Mouse (Mus musculus) spleen, adult 18-20 months (tissue): Measurements from ENCODE around the gene Elf4.
A peak's percentile ranks its signal among the peaks of the same experiment; 100 is the strongest.
"Not testable (repeated sequence)": the region's sequence is repeated elsewhere in the genome, so short reads cannot be mapped to it uniquely, and the experiment has no call there.

ENCODE experiments used
- DNase-seq, 2 experiments: peaks; one replicate each; pipeline ENCODE4 v3.0.0; 2022; ENCODE audit warnings: mixed read lengths in 2 of 2

Gene Elf4

DNA sequence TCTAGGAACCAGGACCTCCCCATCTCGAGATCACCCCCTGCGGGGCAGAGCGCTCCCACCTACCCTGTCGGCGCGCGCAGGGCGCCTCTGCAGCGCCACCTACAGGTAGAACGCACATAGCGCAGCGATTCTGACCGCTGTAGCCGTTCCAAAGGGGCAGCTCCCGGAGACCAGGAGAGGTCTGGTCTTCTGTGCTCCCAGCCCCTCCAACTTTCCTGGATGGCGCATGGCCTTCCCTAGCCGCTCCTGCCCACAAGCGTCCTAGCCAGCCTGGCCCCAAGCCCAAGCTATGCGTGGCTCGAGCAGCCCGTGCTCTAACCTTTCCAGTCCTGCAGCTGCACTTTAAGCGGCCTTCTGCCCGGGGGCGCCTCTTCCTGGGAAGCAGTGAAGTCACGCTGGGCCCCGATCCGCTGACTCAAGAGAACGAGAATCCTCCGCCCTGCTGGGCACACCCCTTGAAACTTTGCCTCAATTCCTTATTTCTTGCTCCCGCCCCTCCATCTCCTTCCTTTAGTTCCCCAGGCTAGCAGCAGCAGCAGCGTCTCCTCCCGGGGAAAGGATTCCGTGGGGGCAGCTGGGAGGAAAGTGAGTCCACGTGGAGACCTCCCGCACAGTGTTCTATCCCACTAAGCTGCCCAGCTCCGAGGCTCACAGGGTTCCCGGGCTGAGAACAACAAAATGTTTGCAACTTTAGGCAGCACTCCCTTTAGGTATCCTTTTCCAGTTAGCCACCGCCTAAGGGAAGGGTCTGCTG lies at the start of gene Elf4:
Gene Elf4 (minus strand): TSS at position 379 of the 754 bp plus-strand sequence.
- DNase-seq = peak; percentile 49 to 62

DNA sequence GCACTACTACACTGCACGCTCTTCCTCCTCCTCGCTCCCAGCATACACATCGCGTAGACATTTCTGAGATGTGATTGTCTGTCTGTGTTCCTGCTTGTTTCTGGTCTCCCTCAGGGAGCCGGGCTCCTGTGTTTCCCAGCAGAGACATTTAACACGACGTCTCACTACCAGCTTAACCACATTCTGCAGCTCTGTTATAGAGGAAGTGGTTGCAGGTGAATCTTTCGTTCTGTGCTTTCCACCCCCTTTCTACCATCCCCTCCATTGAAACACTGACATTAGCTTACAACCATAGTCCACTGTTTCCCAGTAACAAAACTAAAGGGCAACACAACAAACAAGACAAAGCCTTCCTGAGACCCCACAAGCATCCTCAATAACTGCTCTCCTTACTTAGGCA lies 30.8 kb upstream of the Elf4 start:
- no peak for DNase-seq

DNA sequence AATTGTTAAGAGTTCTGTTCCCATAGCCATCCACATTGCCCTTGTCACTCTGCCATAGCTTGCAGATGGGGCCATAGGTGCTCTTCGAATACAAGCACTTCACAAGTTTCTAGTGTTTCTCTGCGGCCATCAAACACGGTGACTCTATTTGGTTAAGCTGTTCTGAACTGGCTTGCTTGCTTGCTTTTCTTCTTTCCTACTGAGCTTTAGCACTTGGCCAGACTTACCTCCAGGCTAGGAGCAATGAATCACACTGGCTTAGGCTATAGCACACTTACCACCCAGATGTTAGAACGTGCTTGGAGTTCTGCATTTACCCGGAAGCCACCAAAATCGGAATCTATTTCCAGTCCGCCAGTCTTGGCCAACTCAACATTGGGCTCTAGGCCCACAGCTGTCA lies 18.8 kb upstream of the Elf4 start:
- DNase-seq = no peak

DNA sequence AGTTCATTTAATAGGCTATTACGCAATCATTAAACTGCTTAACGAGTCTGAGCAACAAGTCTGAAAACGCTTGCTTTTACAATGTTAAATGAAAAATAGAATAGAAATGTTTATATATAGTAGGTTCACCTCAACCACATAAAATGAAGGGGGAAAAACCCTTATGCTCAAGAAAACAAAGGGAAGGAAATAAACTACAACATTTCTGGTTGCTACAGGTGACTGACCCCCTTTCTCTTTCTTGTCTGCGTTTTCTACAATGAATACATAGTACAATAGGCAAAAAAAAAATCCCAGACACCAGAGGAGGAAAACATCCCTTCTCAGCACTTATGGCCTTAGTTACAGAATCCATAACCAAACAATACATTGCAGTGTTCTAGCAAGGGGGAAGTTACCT lies 18.2 kb upstream of the Elf4 start:
- no peak for DNase-seq

DNA sequence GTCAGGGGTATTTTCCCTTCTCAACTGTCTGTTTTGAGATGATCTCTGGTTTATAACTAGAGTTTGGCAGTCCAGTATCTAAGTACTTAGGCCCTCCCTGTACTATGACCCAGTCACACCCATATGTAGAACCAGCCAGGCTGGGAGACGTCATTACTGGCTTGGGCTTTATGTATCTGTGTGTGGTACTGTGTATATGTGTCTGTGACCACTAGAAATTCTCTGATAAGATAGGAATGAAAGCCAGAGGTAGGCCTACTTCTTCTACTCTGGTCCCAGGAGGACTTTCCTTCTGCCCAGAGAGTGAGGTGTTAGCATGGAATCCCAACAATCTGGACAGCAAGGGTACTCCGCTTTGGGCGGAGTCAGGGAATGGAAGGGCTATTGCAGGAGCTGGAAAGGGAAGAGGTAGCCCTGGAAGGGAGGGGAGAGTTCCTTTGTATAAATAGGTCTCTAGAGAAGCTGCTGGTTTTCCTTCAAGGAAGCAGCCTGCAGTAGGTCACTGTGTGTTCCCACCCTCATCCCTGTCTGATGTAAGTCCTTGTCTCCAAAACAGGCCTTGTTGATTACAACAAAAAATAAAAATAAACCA lies 4.5 kb upstream of the Elf4 start:
- DNase-seq = no peak

DNA sequence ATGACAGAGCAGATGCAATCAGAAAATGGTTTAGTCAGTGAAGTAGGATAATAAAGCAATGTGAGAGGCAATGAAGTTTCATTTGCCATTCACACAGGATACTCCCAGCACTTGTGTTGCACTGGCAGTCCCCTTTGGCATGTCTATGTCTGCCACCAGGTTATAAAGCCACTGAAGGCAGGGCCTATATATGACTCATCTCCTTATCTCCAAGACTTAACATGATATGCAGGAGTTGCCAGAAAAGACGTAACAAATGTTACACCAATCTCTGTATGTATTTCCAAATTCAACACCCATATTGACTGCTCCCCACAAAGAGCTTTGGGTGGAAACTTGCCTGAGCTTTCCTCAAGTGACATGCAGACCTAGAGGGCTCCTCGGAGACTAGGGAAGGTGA lies 3.2 kb upstream of the Elf4 start:
- no peak for DNase-seq

DNA sequence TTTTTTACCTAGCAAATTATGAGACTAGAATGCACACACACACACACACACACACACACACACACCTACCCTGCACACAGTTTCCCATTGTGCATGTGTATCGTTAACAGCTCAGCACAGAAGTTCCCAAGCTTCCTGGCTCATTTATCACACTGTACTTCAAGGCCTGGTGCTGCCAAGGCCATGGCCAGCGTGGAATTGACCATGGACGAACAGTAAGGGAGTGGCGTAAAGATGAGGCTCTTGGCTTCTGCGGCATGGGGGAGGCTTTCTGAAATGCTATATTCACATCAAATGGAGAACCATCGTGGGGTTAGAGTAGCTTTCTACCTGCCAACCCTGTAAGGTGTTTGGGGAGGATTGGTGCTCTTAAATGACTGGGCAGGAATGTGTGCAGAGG lies 1.5 kb upstream of the Elf4 start:
- no peak for DNase-seq

DNA sequence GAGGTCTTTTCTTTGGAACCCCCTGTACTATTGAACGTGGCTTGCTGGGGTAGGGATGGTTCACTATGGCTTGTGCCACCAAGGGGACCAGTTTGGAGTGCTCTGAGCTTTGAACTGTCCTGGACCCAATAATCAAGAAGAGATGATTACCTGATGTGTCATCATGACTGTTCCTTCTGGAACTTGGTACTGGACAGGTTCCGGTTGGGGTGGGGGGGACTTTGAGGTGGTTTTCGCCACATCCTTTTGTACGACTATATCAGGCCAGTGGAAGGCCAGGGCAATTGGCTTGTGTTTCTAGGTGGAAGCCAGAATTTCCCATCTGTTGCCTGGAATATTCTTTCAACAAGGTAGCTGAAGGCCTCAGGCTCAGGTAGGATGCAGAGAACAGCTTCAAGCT lies 704 bp upstream of the Elf4 start:
- no peak for DNase-seq

DNA sequence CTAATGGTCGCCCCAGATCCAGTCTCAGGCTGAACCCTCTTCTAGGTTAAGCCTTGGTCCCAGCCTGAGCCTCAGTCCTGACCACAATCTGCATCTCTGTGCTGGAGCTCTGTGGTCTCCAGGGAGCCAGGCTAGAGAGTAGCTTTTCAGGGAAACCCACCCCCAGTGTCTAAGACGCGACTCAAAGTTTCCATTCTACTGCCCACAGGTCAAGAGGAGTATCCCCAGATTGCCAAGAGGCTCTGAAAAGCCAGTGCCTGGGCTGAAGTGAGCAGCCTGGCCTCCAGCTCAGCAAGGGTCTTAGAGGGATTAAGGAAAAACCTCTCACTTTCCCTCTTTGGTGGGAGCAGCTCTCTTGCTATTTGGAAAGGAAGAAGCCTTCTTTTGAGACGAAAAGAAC lies 635 bp downstream of the Elf4 start:
- DNase-seq = no peak

DNA sequence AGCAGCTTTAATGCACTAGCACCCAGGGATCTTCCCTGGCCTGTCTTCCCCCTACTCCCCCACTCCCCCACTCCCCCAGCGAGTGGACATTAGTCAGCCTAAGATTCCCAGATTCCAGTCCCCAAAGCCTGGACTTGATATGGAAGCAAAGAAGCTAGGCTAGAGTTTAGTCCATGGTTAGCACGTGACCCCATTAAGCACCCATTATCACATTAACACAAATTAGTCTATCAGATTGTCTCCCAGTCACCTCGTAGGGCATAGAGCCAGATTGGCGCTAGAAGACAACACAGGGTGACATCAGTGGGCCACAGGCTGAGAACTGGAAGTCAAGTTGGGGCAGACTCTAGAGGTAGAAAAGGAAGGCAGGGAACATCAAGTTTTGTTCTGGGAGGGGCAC lies 1.9 kb downstream of the Elf4 start:
- no peak for DNase-seq

DNA sequence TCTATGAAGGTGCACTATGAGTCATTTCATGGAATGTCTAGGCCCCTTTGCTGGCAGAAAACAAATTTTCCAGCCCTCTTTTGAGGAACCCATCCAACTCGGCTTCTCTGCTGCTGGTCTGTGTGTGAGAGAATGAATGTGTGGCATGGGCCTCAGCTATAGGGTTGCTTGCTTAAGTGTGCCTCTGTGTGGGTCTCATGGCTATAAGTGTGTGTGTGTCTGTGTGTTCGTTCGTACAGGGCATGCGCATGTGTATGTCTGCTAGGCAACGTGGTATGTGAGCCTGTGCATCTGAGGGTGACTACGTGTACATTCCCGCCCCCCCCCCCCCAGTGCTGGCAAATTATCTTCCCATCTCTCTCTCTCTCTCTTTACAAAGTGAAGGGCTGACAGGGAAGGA lies 2.4 kb downstream of the Elf4 start:
- DNase-seq = no peak

DNA sequence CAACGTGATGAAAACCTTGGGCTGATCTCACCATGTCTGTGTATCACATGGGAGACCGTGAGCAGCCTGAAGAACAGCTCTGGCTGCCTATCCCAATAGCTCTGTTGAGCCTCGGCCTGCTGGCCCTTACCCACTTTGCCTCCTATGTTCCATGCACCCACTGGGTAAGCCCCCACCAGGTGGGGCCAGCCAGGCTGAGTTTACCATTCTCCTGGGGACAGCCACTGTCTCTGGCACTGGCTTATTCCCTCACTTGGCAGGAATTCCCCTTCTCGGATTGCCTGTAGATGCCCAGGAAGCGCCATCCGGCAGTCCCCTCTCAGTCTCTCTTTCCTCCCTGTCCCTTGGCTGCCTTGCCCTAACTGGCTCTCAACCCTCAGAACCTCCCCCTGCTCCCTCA lies 6.0 kb downstream of the Elf4 start:
- DNase-seq = no peak

DNA sequence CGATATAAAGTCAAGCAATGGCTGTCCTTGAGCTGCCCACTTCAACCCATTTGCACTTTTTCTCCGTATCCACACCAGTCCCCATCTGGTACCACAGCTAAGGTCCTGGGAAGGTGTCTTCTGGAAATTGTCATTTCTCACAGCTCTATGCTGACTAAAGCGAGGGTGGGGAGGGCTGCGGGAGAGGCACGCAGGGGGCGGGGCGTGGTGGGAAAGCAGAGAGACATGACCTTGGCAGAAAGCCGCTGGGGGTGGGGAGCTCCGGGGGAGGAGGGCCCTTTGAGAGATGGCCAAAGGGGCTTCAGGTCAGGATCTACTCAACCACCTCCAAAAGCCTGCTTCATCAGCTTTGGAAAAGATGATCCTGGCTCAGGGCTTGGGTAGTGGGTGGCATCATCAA lies 7.9 kb downstream of the Elf4 start:
- DNase-seq = no peak

DNA sequence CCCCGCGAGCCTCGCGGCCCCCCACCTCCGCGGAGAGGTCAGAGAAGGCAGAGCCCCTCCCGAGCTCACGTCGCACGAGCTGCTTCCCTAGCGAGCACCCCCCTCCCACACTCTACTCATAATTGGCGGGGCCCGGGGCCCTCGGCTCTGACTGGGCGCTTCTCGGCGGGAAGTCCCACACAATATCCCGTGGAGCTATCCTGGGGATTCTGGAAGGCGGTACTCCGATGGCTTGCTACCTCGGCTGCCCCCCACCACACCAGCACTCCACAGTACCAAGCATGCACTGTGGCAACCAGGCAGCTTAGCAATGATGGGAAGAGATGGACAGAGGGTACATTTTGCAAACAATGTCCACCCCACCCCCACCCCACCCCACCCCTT lies 8.4 kb downstream of the Elf4 start:
- DNase-seq = no peak

DNA sequence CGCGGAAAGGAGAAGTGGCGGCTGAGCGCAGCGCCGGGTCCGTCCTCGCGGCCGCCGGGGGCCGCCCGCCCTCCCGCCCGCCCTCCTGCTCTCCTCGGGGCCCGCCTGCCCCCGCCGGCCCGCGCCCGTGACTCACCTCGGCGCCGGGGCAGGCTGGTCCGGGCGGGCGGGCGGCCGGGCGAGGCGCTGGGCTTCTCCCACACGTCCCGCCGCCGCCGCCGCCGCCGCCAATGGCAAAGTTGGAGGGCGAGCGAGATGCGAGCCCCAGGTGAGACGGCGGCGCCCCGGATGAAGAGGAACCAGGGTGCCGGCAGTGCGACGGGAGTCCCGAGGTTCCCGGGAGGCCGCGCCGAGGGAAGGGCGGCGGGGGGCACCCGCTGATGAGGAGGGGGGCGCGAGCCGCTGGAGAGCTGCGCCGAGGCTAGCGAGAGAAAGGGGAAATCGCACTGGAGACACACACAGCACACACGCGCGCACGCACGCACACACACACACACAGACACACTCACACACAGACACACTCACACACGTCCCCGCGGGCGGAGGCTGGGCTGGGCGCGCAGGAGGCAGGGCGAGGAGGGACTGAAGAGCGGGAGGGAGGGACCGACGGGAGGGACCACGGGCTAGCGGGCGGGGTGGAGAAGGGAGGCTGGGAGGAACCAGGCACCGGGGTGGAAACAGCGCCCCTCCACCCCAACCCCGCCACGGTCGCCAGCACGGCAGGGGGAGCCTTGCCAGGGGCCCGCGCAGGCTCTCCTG lies 9.0 kb downstream of the Elf4 start:
- peak; percentile 74 to 81 for DNase-seq

DNA sequence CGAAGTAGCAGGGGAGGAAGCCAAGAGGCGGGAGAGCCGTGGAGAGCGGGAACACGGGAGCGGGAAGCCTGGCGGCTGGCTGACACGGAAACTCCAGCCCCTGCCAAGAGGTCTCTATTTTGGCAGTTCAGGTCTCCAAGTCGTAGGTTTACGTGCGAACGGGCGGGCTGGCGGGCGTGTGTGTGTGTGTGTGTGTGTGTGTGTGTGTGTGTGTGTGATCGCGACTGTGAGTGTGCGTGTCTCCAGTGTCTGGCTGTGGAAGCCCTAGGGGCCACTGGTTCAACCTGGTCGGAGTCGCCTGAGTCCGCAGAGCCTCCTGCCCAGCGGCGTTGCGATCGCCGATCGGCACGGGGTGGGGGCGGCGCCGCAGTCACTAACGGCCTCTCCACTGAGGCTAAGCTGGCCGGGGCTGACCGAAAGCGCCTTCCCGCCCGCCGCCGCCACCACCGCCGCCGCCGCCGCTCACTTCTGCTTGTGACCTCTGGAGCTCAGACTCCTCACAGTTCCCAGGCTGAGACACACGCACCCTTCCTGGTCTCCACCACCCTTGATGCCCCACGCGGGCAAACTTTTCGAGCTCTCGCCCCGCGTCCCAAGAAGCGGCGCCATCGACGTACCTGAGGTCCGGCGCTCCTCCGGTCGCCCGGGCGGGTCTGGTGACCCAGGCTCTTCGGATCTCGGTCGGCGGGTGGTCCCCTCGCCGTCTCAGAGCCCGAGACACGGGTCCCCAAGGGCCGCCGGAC lies 9.8 kb downstream of the Elf4 start:
- peak; percentile 30 to 36 for DNase-seq

DNA sequence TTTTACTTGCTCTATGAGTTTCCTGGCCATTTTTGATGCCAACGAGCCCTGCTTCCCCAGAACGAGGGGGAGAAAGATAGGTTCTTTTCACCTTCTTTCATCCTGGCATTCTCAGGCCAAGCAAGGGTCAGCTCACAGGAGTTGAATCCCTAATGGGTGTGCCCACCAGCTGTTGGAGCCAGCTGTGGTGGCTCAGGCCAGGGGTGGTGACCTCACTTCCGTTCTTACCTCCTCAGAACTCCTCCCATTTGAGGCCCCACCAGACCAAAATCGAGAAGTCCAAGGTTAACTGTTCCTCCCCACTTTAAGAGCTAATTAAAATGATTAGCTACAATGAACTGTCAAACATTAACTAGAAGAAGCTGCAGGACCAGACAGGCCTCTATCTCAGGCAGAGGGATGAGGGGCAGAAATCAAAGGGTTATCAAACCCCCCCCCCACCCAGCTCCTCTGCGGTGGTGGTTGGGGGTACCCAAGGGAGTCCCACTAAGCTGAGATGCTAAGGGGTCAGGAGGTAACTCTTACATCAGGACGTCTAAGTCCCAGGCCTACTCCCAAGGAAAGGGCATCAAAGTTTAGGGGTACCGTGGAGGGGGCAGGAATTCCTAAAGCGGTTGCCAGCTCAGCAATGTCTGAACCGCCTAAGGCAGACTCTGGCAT lies 10.6 kb downstream of the Elf4 start:
- DNase-seq = no peak

DNA sequence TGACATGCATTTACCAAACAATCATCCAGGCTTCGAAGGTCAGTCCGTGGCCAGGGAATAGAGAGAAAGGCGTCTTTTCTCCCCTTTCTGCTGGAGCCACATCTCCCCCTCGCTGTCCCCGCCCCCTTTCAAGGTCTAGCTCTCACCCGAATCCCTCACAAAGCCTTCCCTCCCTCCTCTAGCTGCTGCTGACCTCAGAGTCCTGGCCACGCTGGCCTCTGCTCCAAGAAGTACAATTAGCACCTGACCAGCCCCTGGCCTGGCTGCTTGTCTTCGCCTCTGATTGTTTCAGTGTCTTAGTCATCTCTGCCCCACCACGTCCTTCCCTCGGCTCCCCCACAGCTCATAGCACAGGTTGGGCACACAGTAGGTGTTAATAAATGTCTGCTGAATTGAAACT lies 13.3 kb downstream of the Elf4 start:
- DNase-seq = no peak

DNA sequence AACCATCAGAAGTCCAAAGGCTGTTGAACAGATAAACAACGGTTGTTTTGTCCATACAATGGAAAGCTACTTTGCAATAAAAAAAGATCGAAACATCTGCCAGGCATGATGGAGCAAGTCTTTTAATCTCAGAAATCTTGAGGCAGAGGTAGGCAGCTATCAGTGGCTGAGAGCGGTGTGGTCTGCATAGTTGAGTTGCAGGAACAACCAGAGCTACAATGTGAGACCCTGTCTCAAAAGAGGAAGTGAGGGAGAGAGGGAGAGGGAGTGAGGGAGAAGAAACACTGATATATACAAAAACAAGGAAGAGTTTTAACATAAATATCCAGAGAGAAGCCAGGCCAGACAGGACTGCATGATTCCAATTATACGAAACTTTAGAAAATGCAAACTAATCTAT lies 18.3 kb downstream of the Elf4 start:
- no peak for DNase-seq

DNA sequence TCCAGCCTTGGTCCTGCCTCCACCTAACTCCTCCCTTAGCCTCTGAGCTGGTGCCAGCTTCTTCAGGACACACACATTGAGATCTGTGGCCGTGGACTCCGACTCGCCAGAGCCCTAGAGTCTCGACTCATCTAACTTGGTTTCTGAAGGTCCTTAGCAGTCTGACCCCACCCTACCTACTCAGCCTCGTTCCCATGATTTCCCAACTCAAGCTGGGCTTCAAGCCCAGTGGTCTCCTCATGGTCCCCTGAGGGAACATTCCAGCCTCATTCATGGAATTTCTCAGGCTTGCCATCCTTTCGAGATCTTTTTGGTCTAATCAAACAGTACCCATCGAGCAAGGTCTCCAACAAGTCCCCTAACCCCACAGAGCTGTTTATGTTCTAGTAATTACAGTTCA lies 21.0 kb downstream of the Elf4 start:
- no peak for DNase-seq

DNA sequence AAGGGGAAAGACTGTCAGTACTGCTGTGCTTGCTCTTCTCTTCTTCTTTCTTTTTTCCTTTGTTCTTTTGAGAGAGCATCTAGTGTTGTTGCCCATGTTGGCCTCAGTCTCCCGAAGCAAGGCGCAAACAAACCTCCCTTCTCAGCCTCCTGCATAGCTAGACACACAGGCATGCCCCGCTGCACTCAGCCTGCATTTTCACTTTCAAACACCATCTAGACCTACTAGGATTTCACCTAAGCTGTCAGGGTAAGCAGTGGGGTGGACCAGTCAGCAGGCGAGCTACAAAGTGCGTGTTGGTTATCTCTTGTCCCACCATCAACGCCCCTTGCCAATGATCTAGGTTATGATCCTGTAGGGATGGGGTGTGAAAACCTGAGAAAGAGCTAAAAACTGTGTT lies 21.4 kb downstream of the Elf4 start:
- no peak for DNase-seq

DNA sequence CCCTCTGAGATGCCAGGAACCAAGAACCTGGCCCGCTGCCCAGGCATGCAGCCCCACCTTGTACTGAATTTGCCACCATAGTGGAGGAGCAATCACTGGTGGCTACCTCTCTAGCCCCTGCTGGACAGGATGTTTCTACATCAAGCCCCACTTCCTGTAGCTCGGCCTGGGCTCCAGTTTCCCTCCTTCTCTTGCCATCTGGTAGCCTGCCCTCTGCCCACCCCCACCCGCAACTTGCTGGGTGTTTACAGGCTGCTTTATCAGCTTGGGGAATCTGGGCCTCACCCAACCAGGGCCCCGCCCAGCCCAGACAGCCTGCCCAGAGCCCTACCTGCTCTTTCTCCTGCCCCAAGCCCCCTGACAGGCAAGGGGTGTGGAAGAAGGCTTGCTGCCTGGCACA lies 23.9 kb downstream of the Elf4 start:
- no peak for DNase-seq

DNA sequence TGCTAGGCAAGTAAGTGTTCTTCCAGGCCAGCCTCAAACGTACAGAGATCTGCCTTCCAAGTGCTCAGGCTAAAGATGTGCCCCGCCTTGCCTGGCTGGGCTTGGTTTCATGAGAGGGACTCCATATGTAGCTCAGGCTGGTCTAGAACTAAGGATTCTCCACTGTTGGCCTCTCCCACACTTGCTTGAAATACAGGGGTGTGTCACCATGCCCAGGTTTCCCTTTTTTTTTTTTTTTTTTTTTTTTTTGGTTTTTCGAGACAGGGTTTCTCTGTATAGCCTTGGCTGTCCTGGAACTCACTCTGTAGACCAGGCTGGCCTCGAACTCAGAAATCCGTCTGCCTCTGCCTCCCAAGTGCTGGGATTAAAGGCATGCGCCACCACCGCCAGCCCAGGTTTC lies 26.9 kb downstream of the Elf4 start:
- not testable (repeated sequence) for DNase-seq
